Mouse (Mus musculus): ENCODE results near the gene Sv2a.
"Not testable (repeated sequence)": the region's sequence is repeated elsewhere in the genome, so short reads cannot be mapped to it uniquely, and the experiment has no call there.

The Sv2a gene

GRCm38 (mm10) chr3:96174042-96174441 is 6.9 kb upstream of the Sv2a start:
- in situ Hi-C loops (cut with MseI, MboI): not testable (repeated sequence)

DNA sequence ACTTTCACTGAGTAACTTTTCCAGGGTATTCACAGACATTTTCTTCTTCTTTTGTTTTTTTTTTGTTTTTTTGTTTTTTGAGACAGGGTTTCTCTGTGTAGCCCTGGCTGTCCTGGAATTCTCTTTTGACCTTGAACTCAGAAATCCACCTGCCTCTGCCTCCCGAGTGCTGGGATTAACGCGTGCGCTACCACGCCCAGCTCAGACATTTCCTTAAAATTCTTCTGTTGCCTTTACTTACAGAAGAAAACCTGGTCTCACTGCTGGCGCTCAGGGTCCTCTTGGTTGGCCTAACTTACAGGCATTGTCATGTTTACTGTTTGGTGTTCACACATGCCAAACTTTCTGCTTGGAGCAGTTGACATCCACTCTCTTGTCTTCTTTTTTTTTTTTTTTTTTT is 5.7 kb upstream of the Sv2a start:
- in situ Hi-C loops (cut with MseI, MboI): no loop called here

DNA sequence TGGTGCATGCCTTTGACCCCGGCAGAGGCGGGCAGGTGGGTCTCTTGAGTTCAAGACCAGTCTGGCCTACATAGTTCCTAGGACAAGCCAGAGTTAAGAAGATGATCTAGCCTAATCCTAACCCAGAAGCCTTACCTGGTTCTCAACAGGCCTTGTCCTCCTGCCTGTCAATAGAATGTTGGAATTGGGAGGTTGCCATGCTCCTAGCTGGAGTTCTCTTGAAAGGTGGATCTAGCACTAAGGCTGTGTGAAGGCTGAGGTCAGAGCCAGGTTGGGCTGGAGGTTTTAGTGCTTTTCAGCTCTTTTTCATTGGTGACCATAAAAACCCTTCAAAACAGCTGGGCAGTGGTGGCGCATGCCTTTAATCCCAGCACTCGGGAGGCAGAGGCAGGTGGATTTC is 2.5 kb upstream of the Sv2a start:
- in situ Hi-C loops (cut with MseI, MboI): no loop called here

DNA sequence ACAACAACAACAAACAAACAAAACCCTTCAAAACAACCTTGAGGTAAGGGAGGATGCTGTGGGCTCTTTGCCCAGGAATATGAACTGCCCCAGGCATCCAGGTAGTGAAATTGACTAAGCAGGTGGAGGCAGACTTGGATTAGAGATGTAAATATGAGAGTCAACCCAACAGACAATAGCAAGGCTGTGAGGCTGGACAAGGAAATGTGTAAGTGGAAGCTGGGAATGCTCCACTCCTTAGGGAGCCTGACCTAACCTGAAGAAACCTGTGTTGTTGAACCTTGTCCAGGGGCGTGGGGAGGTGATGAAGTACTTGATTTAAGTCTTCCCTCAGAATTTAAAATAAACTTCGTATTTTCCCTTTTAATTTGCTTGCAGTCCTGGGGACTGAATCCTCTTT is 2.0 kb upstream of the Sv2a start:
- in situ Hi-C loops (cut with MseI, MboI): no loop called here

- in situ Hi-C loops (cut with MseI, MboI): no loop called here
Measured at GRCm38 (mm10) chr3:96179531-96179930, 1.4 kb upstream of the Sv2a start.

DNA sequence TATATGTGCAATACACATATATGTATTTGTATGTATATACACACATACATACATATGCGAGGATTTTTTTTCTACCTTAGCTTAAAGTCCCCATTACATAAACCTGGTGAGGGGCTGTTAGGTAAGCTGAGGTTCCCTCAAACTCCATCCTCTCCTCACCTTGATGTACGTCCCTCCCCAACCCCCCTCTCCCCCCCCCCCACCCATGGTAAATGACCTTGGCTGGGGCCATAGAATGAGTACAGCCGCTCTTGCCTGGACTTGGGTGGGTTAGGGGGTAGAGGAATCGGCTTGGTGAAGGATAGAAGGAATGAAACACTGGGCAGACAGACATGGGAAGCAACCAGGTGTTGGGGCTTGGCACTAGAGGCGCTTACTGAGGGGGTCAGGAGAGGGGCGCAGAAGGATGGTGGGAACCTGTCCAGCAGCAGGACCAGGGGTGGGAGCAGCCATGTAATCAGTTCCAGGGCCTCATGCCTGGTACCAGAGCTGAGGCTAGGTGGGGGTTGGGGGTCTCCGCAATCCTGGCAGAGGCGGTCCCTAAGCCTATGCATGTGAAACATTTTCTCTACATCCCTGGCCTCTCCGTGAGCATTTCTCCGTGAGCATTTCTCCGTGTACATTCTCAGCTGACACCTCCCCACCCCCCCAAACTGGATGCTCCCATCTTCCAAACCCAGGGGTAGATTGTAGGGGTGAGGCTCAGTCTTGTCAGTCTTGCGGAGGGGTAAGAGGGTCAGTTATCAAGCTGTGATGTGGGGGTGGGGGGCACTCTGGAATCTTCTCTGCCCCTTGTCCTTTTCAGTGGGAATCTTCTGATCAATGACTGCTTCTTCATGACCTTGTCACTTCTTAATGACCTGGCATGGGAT is 795 bp downstream of the Sv2a start:
- in situ Hi-C loops (cut with MseI, MboI): no loop called here

DNA sequence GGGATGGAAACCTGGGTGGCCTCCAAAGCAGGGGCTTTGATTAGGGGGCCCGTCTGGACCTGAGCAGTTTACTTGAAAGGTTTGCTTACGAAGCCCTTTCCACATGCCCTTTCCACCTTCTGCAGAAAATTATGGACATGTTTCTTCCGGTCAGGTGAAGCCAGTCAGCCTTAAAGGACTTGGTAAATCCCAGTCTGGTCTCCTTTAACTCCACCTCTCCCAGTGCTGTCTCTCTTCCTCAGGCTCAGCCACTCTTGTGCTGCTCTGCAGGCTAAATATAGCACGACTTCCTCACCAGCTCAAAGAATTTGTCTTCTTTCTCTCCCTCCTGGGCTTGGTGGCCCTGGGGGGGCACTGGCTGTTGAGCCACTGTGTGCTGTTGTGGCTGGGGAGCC is 1.4 kb downstream of the Sv2a start:
- in situ Hi-C loops (cut with MseI, MboI): no loop called here

DNA sequence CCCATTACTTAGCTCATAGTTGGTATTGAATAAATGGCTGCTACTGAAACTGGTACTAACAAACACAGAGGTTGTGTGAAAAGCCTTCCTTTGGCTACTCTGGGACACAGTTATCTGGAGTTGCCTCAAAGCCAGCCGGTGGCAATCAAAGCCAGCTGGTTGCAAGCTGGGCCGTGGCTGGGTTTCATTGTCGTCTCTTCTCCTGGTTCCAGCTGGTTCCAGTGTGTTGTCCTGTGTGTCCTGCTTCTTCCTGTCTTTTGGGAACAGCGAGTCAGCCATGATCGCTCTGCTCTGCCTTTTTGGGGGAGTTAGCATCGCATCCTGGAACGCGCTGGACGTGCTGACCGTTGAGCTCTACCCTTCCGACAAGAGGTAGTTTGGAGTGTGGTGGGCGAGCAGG is 12.0 kb downstream of the Sv2a start:
- in situ Hi-C loops (cut with MseI, MboI): no loop called here

GRCm38 (mm10) chr3:96194966-96195365 is 14.0 kb downstream of the Sv2a start:
- in situ Hi-C loops (cut with MseI, MboI): no loop called here

- in situ Hi-C loops (cut with MseI, MboI): no loop called here
Measured at GRCm38 (mm10) chr3:96195616-96196313, 14.8 kb downstream of the Sv2a start.

- in situ Hi-C loops (cut with MseI, MboI): no loop called here
Measured at GRCm38 (mm10) chr3:96196437-96197128, 15.6 kb downstream of the Sv2a start.

GRCm38 (mm10) chr3:96197129-96197749 is 16.3 kb downstream of the Sv2a start:
- in situ Hi-C loops (cut with MseI, MboI): no loop called here

- in situ Hi-C loops (cut with MseI, MboI): no loop called here
Measured at GRCm38 (mm10) chr3:96198181-96198580, 17.2 kb downstream of the Sv2a start.

- in situ Hi-C loops (cut with MseI, MboI): not testable (repeated sequence)
Measured at GRCm38 (mm10) chr3:96198601-96199251, 17.8 kb downstream of the Sv2a start.

- in situ Hi-C loops (cut with MseI, MboI): no loop called here
Measured at GRCm38 (mm10) chr3:96199731-96200130, 18.8 kb downstream of the Sv2a start.

- in situ Hi-C loops (cut with MseI, MboI): no loop called here
Measured at GRCm38 (mm10) chr3:96207819-96208218, 26.9 kb downstream of the Sv2a start.

DNA sequence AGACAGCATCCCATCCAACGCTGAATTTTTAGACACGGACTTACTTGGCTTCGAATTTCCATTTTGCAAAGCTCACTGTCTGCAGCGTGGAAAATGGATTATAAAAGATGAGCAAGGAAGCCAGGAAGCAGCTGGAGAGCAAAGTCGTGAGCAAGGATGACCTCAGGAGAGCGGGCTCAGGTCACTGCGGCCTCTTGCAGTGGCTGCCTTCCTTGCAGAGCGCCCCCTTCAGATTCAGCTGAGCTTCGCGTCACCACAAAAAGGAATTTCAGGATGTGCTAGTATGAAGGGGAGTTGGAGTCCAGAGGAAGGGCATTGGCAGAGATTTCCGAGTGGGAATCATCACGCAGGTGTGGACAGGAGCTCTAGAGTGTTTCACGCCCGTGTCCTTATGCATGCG is 28.3 kb downstream of the Sv2a start:
- in situ Hi-C loops (cut with MseI, MboI): no loop called here

DNA sequence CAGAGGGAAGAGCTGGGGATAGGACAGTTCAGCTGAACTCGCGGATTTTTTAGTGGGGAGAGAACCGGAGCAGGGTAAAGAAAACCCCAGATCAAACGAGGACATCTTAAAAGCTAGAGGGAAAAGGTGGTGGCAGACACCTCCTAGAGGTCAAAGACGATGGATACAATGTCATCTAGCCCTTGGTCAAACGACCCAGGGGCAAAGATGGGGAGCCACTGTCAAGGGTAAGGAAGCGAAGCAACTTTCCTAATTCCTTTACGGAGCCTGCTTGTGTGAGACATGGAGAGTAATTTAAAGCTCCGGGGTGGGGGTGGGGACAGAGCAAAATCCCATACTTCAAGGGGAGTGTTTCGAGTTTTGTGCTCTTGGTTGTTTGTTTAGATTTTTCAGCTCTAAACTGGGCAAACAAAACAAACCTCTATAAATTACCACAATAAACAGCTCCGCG is 38.3 kb downstream of the Sv2a start:
- in situ Hi-C loops (cut with MseI, MboI): no loop called here

DNA sequence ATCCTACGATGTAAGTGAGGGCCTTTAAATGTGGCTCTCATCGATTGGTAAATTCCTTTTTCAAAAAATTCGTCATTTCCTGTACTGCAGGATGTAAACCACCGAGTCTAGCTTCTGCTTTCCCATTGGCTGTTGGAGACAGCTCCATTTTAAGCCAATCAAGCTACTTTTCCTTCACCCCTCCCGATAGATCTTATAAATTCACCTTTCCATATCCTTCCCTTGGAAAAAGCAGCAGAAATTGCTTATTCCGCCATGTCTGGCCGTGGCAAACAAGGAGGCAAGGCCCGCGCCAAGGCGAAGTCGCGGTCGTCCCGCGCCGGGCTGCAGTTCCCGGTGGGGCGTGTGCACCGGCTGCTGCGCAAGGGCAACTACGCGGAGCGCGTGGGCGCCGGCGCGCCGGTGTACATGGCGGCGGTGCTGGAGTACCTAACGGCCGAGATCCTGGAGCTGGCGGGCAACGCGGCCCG is 38.7 kb downstream of the Sv2a start, which contains the start of the genes Bola1 and Hist2h2ab:
Bola1 (minus strand) TSS at position 49 of the 470 bp plus-strand sequence.
Hist2h2ab (plus strand) TSS at position 205 of the 470 bp plus-strand sequence.
- in situ Hi-C loops (cut with MseI, MboI): no loop called here

DNA sequence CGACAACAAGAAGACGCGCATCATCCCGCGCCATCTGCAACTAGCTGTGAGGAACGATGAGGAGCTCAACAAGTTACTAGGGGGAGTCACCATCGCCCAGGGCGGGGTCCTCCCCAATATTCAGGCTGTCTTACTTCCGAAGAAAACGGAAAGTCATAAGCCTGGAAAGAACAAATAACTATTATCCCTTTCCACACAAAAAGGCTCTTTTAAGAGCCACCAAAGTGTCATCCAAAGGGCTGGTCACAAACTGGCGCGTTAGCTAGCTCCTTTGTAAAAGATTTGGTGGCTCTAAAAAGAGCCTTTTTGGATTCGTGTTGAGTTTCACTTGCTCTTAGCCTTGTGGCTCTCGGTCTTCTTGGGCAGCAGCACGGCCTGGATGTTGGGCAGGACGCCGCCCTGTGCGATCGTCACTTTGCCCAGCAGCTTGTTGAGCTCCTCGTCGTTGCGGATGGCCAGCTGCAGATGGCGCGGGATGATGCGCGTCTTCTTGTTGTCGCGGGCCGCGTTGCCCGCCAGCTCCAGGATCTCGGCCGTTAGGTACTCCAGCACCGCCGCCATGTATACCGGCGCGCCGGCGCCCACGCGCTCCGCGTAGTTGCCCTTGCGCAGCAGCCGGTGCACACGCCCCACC is 39.3 kb downstream of the Sv2a start:
- in situ Hi-C loops (cut with MseI, MboI): not testable (repeated sequence)
